Mouse (Mus musculus) C2C12 (cell line): Measurements from ENCODE around the gene Mospd3.

Experiments used
- CTCF ChIP-seq: IDR thresholded peaks from one replicate; pipeline ENCODE4 v1.5.1; 2011; ENCODE audit not compliant: control insufficient read depth, insufficient read depth, insufficient read length
- FOSL1 ChIP-seq: IDR thresholded peaks from one replicate; pipeline ENCODE4 v1.8.0; 2011; ENCODE audit warnings: mild to moderate bottlenecking, low read length; ENCODE audit not compliant: poor library complexity, insufficient read depth, severe bottlenecking
- MAX ChIP-seq: IDR thresholded peaks from one replicate; pipeline ENCODE4 v1.6.1; 2011; ENCODE audit warnings: mild to moderate bottlenecking, control low read depth
- MYOG ChIP-seq: IDR thresholded peaks from one replicate; pipeline ENCODE4 v1.6.1; 2011; ENCODE audit not compliant: control insufficient read depth, insufficient read length; ENCODE audit errors: extremely low read depth

DNA sequence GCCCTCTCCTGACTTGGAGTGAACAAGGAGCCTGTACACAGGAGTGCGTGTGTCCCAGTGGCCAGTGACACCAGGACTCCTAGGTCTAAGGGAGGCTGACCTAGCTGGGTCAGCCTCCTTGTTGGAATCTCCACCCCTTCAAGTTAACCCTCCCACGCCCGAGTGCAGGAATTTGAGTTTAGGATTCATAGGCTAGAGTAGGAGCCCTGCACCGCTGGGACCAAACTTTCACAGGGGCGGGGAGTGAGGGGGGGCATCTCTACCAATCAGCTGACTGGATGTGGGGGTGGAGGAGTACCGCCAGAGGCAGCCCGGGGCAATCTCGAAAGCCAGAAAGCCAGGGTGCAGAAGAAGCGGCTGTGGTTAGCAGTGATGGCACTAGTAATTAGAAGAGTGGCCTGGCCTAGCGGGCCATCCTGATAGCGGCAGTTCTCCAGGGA lies 44.8 kb upstream of the Mospd3 start, which contains the start of gene Irs3:
- TF ChIP-seq CTCF (no peak), MAX (no peak), MYOG (no peak), FOSL1 (no peak)
